Mouse (Mus musculus): ENCODE measurements around the gene Slc22a23. TPM values are rescaled to one million over a fixed set of nuclear protein-coding genes. Genes with fewer than 3 reads are reported as not detected.
A peak's percentile ranks its signal among the peaks of the same experiment; 100 is the strongest.

Slc22a23 gene
- polyA plus RNA-seq, 1 experiment from 2014 or later, result 27.0 TPM

GRCm38 (mm10) chr13:34294212-34294611 is 50.8 kb downstream of the Slc22a23 start:
- Histone ChIP-seq H3K4me3 (replicated peaks; ENCODE audit: low read length) (no peak overlapping the region), H3K4me1 (replicated peaks; ENCODE audit: control insufficient read depth, insufficient read depth, low read length) (no peaks in the 10 kb centered on the region), H3K4me2 (replicated peaks) (no peak overlapping the region), H3K27me3 (ENCODE audit: control insufficient read depth, insufficient read depth, low read length) (no peaks in the 10 kb centered on the region), H3K27ac (no peak overlapping the region), H3K9me3 (ENCODE audit: control insufficient read depth, low read length) (no peaks in the 10 kb centered on the region), H3K9ac (no peak overlapping the region), H3K36me3 (replicated peaks; ENCODE audit: control insufficient read depth, insufficient read depth) (peaks cover 26% of the 10 kb centered on the region)
- no peak for ATAC-seq (ENCODE audit: low FRiP score)
- WGBS, result 73% methylated on average over 4 of the region's 4 CpGs
- no peak for DNase-seq (ENCODE audit: low spot score)

- Histone ChIP-seq H3K9me3 (ENCODE audit: control insufficient read depth, low read length) (no peaks in the 10 kb centered on the region), H3K4me3 (replicated peaks; ENCODE audit: low read length) (no peak overlapping the region), H3K4me2 (replicated peaks) (no peak overlapping the region), H3K27me3 (ENCODE audit: control insufficient read depth, insufficient read depth, low read length) (no peaks in the 10 kb centered on the region), H3K36me3 (replicated peaks; ENCODE audit: control insufficient read depth, insufficient read depth) (peaks cover 13% of the 10 kb centered on the region; the same call in 1 of the 2 replicates), H3K9ac (no peak overlapping the region), H3K4me1 (replicated peaks; ENCODE audit: control insufficient read depth, insufficient read depth, low read length) (0 out of 2 replicates have a peak, but pooled peaks cover 3% of the 10 kb centered on the region), H3K27ac (no peak overlapping the region)
- 80% methylated on average over 2 of the region's 2 CpGs for WGBS
- ATAC-seq (ENCODE audit: low FRiP score) (no peak), DNase-seq (ENCODE audit: low spot score) (no peak)
Measured at GRCm38 (mm10) chr13:34292042-34292441, 52.9 kb downstream of the Slc22a23 start.

- 88% methylated on average over 1 of the region's 1 CpGs for WGBS
- no peak overlapping the region for H3K27ac ChIP-seq
- no peaks in the 10 kb centered on the region for H3K36me3 ChIP-seq (replicated peaks; ENCODE audit: control insufficient read depth, insufficient read depth)
- H3K27me3 ChIP-seq (ENCODE audit: control insufficient read depth, insufficient read depth, low read length), result no peaks in the 10 kb centered on the region
- no peak overlapping the region for H3K4me2 ChIP-seq (replicated peaks)
- H3K9ac ChIP-seq, result no peak overlapping the region
- 0 out of 2 replicates have a peak, but pooled peaks cover 3% of the 10 kb centered on the region for H3K4me1 ChIP-seq (replicated peaks; ENCODE audit: control insufficient read depth, insufficient read depth, low read length)
- H3K4me3 ChIP-seq (replicated peaks; ENCODE audit: low read length), result no peak overlapping the region
- no peak for DNase-seq (ENCODE audit: low spot score)
- no peak for ATAC-seq (ENCODE audit: low FRiP score)
- H3K9me3 ChIP-seq (ENCODE audit: control insufficient read depth, low read length), result no peaks in the 10 kb centered on the region
Measured at GRCm38 (mm10) chr13:34290346-34290745, 54.6 kb downstream of the Slc22a23 start.

GRCm38 (mm10) chr13:34289567-34289966 is 55.4 kb downstream of the Slc22a23 start:
- H3K27ac ChIP-seq, result no peak overlapping the region
- no peak overlapping the region for H3K4me3 ChIP-seq (replicated peaks; ENCODE audit: low read length)
- no peak overlapping the region for H3K9ac ChIP-seq
- no peak for DNase-seq (ENCODE audit: low spot score)
- 0 out of 2 replicates have a peak, but pooled peaks cover 3% of the 10 kb centered on the region for H3K4me1 ChIP-seq (replicated peaks; ENCODE audit: control insufficient read depth, insufficient read depth, low read length)
- WGBS, result 96% methylated on average over 2 of the region's 2 CpGs
- H3K36me3 ChIP-seq (replicated peaks; ENCODE audit: control insufficient read depth, insufficient read depth), result no peaks in the 10 kb centered on the region
- no peaks in the 10 kb centered on the region for H3K27me3 ChIP-seq (ENCODE audit: control insufficient read depth, insufficient read depth, low read length)
- no peaks in the 10 kb centered on the region for H3K9me3 ChIP-seq (ENCODE audit: control insufficient read depth, low read length)
- no peak overlapping the region for H3K4me2 ChIP-seq (replicated peaks)
- ATAC-seq (ENCODE audit: low FRiP score), result no peak

- Histone ChIP-seq H3K27me3 (ENCODE audit: control insufficient read depth, insufficient read depth, low read length) (no peaks in the 10 kb centered on the region), H3K27ac (peak overlapping the region; percentile 35; the same call in 1 of the 2 replicates), H3K9ac (no peak overlapping the region; the same call in 1 of the 2 replicates), H3K4me2 (replicated peaks) (no peak overlapping the region), H3K4me1 (replicated peaks; ENCODE audit: control insufficient read depth, insufficient read depth, low read length) (0 out of 2 replicates have a peak, but pooled peaks cover 3% of the 10 kb centered on the region), H3K9me3 (ENCODE audit: control insufficient read depth, low read length) (no peaks in the 10 kb centered on the region), H3K4me3 (replicated peaks; ENCODE audit: low read length) (no peak overlapping the region), H3K36me3 (replicated peaks; ENCODE audit: control insufficient read depth, insufficient read depth) (no peaks in the 10 kb centered on the region)
- no peak for ATAC-seq (ENCODE audit: low FRiP score)
- WGBS, result 17% methylated on average over 2 of the region's 2 CpGs
- no peak for DNase-seq (ENCODE audit: low spot score)
Measured at GRCm38 (mm10) chr13:34288129-34288528, 56.9 kb downstream of the Slc22a23 start.

GRCm38 (mm10) chr13:34287601-34288083 is 57.3 kb downstream of the Slc22a23 start:
- DNase-seq (ENCODE audit: low spot score) (peak; percentile 39), ATAC-seq (ENCODE audit: low FRiP score) (peak; percentile 46; the same call in 1 of the 2 replicates)
- no peak overlapping the region for H3K4me2 ChIP-seq (replicated peaks)
- H3K9me3 ChIP-seq (ENCODE audit: control insufficient read depth, low read length), result no peaks in the 10 kb centered on the region
- 4% methylated on average over 9 of the region's 9 CpGs for WGBS
- H3K36me3 ChIP-seq (replicated peaks; ENCODE audit: control insufficient read depth, insufficient read depth), result no peaks in the 10 kb centered on the region
- H3K4me1 ChIP-seq (replicated peaks; ENCODE audit: control insufficient read depth, insufficient read depth, low read length), result 0 out of 2 replicates have a peak, but pooled peaks cover 3% of the 10 kb centered on the region
- H3K9ac ChIP-seq, result no peak overlapping the region
- no peak overlapping the region for H3K4me3 ChIP-seq (replicated peaks; ENCODE audit: low read length)
- no peaks in the 10 kb centered on the region for H3K27me3 ChIP-seq (ENCODE audit: control insufficient read depth, insufficient read depth, low read length)
- H3K27ac ChIP-seq, result peak overlapping the region; percentile 39; the same call in 1 of the 2 replicates

- H3K36me3 ChIP-seq (replicated peaks; ENCODE audit: control insufficient read depth, insufficient read depth), result no peaks in the 10 kb centered on the region; the same call in 1 of the 2 replicates
- WGBS, result 96% methylated on average over 6 of the region's 6 CpGs
- H3K9me3 ChIP-seq (ENCODE audit: control insufficient read depth, low read length), result no peaks in the 10 kb centered on the region
- no peak for DNase-seq (ENCODE audit: low spot score)
- H3K27ac ChIP-seq, result no peak overlapping the region
- no peak overlapping the region for H3K4me3 ChIP-seq (replicated peaks; ENCODE audit: low read length)
- H3K27me3 ChIP-seq (ENCODE audit: control insufficient read depth, insufficient read depth, low read length), result no peaks in the 10 kb centered on the region
- peaks cover 6% of the 10 kb centered on the region; the same call in 1 of the 2 replicates for H3K4me1 ChIP-seq (replicated peaks; ENCODE audit: control insufficient read depth, insufficient read depth, low read length)
- no peak overlapping the region for H3K9ac ChIP-seq
- no peak overlapping the region for H3K4me2 ChIP-seq (replicated peaks)
- no peak for ATAC-seq (ENCODE audit: low FRiP score)
Measured at GRCm38 (mm10) chr13:34281360-34281759, 63.6 kb downstream of the Slc22a23 start.

- ATAC-seq (ENCODE audit: low FRiP score) (peak; percentile 72; the same call in 1 of the 2 replicates), DNase-seq (ENCODE audit: low spot score) (no peak)
- Histone ChIP-seq H3K36me3 (replicated peaks; ENCODE audit: control insufficient read depth, insufficient read depth) (no peaks in the 10 kb centered on the region; the same call in 1 of the 2 replicates), H3K4me2 (replicated peaks) (no peak overlapping the region), H3K27me3 (ENCODE audit: control insufficient read depth, insufficient read depth, low read length) (no peaks in the 10 kb centered on the region), H3K27ac (0 out of 2 replicates have a peak overlapping the region, but pooled peaks have one; percentile 29), H3K4me3 (replicated peaks; ENCODE audit: low read length) (no peak overlapping the region), H3K4me1 (replicated peaks; ENCODE audit: control insufficient read depth, insufficient read depth, low read length) (peaks cover 6% of the 10 kb centered on the region; the same call in 1 of the 2 replicates), H3K9me3 (ENCODE audit: control insufficient read depth, low read length) (no peaks in the 10 kb centered on the region), H3K9ac (no peak overlapping the region)
- WGBS, result 29% methylated on average over 5 of the region's 5 CpGs
Measured at GRCm38 (mm10) chr13:34278759-34279270, 66.2 kb downstream of the Slc22a23 start.

GRCm38 (mm10) chr13:34278288-34278701 is 66.7 kb downstream of the Slc22a23 start:
- DNase-seq (ENCODE audit: low spot score) (no peak), ATAC-seq (ENCODE audit: low FRiP score) (peak; percentile 64; the same call in 1 of the 2 replicates)
- Histone ChIP-seq H3K36me3 (replicated peaks; ENCODE audit: control insufficient read depth, insufficient read depth) (no peaks in the 10 kb centered on the region; the same call in 1 of the 2 replicates), H3K27me3 (ENCODE audit: control insufficient read depth, insufficient read depth, low read length) (no peaks in the 10 kb centered on the region), H3K4me1 (replicated peaks; ENCODE audit: control insufficient read depth, insufficient read depth, low read length) (peaks cover 6% of the 10 kb centered on the region; the same call in 1 of the 2 replicates), H3K27ac (no peak overlapping the region), H3K4me2 (replicated peaks) (no peak overlapping the region), H3K9me3 (ENCODE audit: control insufficient read depth, low read length) (no peaks in the 10 kb centered on the region), H3K4me3 (replicated peaks; ENCODE audit: low read length) (no peak overlapping the region), H3K9ac (no peak overlapping the region)
- WGBS, result 14% methylated on average over 6 of the region's 6 CpGs
